Mouse (Mus musculus): ENCODE results near the gene Nav3.

DNA sequence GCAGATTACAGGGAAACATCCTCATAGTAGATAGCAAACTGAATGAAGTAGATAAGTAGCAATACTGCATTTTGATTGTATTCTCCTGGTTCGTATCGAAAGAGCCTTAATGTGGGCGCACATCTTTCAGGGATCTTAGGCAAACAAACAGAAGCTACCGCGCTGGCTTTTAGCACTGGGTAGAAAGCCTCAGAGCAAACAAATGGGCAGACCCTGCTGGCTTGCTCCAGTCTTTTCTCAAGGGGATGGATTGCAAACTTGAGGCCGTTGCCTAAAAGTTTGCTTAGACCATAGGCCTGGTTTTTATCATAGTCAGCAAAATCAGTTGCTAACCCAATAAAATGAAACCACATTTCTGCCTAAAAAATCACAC lies 549.6 kb downstream of the Nav3 start:
- TF ChIP-seq CTCF (IDR thresholded peaks at IDR 0.05; ENCODE audit: low read depth) = no peak
- no peak for TF ChIP-seq EP300 (optimal IDR thresholded peaks at IDR 0.05)
